Mouse (Mus musculus) spleen, postnatal 10 days (tissue): ENCODE data around the gene Etv4.

Experiments used
- DNase-seq, 2 experiments: peaks; one replicate each; pipeline ENCODE4 v3.0.0; 2021 to 2022; ENCODE audit warnings: low spot score in 2 of 2

Etv4 gene

DNA sequence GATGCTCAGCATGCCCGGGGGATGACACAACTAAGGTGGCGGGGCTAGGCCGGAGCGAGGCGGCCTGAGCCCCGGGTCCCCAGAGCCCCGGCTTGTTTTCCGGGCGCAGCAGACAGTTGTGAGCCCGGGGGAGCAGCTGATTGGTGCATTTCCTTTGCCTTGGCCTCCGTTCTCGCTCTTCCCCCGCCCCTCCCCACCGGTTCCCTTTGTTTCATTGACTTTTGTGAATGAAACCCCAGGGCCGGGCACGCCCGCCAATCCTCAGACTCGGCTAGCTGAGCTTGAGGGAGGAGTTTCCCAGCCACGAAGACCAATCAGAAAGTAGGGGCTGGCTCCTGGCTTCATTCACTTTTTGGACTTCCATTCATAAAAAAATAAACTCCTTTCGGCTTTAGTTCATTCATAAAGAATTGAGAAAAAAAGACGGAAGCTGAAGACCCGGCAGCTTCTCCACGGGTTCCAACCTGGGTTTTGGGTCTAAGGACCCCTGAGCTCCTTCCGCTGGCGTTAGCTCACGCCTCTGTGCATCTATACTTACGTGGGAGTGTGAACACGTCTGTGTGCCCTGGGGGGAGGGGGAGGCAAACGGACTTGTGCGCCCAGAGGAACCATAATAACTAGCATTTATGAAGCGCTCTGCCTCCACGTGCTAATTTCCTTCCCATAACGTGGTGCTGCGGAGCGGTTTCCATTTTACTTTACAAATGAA lies at the start of gene Etv4:
Etv4 (minus strand) TSS at position 229 of the 709 bp plus-strand sequence.
- peak; percentile 42 to 85 for DNase-seq

DNA sequence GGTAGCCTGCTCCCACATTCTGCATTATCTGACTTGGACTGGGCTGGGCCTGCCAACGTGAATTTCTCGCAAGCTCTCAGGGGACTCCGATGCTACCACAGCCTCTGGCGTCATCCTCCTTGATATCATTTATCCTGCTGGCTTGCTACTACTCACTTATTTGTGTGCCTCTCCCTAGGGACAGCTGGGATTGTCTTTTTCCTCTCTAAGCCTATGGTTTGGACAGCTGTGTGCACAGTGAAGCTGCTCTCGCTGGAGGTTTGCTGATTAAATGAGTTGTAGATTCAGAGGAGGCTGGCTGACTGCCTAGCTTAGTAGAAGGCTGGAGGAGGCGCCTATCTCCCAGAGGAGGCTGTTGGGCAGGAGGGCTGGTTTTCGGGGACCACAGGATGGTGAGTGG lies 46.8 kb upstream of the Etv4 start:
- DNase-seq, result no peak

DNA sequence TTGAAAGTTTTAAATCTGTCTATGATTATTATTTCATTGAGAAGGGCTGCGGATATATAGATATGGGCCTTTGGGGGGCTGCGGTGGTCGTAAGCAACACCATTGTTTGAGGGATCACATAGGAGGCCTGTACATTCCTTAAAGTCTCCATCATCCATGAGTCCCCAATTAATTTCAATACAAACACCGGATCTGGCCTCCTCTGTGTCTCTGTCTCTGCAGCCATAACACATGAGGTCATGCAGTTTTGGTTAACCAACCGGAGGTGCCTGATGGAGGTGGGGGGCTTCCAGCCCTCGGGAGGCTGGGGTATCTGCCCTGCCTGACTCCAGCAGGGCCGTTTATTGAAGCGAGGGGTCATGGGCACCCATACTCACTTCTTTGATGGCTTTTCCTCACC lies 45.4 kb upstream of the Etv4 start:
- DNase-seq, result no peak

DNA sequence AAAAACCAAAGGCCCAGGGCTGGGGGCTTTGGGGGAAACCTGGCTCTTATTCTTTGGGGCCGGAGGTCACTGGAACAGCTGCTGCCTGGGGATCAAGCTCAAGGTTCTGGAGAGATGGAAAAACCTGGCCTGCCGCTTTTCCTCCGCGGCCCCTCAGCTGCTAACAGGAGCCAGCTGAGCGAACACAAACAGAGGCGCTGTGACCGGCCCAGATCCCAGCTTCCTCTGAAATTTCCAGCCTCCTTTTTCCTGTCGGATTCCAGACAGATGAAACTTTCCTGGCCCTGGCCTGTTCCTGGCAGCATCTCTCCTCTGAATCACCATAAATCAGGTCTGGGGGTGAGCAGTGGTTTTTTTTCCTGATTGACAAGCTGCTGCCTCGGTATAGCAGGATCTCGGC lies 44.9 kb upstream of the Etv4 start:
- no peak for DNase-seq

DNA sequence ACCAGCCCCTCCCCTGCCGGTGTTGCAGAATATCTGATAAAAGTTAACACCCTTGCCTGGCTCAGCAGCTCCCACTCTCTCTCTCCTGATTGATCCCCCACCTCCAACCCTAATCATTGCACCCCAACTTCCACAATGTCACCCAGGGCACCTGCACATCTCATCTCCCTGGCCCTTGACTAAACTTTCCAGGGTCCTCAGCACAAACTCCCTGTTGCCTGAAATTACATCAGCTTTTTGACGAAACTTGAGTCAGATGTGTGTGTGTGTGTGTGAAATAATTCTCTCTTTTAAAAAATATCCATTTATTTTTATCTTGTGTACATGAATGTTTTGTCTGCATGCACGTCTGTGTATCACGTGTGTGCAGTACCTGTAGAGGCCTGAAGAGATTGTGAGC lies 43.5 kb upstream of the Etv4 start:
- DNase-seq, result no peak

DNA sequence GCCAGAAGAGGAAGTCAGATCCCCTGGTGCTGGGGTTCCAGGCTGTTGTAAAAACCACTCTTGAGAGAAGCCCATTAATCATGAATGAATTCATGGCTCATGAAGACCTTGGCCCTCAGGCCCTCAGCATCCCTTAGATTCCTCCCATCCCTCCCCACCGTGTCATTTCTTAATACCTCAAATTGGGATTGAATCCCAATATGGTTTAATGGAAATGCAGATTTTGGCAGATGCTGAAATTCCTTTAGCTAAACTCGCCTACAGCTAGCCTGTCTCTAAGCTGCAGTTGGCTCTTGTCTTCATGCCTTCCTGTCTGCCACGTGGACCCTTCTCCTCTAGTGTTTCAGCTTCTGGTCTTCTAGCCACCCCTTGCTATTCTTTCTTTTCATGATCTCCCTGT lies 38.0 kb upstream of the Etv4 start:
- no peak for DNase-seq

DNA sequence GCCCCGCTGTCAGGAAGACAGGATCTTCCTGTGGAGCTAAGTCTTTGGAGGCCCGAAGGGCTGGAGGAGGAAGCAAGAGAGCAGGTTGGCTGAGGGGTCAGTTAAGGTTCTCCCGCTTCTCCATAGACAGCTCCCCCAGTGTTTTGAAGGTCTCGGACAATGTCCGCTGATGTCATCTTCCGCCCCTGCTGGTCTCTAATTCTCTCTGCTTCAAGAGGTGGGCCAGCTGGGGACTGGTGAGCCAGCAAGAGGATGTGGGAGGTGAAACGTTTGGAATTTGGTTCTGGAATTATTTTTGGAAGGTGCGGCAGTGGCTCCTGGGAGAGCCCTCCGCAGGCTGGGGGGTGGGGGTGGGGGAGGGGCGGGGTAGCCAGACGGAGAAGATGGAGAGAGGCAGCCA lies 35.7 kb upstream of the Etv4 start:
- DNase-seq, result no peak

DNA sequence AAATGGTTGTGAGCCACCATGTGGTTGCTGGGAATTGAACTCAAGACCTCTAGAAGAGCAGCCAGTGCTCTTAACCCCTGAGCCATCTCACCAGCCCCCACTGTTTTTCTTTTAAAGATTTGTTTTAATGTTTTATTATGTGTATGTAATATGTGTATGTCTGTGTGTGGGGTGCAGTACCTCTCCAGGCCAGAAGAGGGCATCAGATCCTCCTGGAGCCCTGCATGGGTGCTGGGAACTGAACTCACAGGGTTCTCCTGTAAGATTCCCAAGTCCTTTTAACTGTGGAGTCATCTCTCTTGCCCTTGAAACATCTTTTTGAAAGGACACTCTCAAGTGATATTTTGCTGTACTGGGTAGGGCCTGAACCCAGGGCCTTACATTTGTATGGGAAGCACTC lies 34.7 kb upstream of the Etv4 start:
- peak in 1 of 2 experiments; percentile 23 for DNase-seq

DNA sequence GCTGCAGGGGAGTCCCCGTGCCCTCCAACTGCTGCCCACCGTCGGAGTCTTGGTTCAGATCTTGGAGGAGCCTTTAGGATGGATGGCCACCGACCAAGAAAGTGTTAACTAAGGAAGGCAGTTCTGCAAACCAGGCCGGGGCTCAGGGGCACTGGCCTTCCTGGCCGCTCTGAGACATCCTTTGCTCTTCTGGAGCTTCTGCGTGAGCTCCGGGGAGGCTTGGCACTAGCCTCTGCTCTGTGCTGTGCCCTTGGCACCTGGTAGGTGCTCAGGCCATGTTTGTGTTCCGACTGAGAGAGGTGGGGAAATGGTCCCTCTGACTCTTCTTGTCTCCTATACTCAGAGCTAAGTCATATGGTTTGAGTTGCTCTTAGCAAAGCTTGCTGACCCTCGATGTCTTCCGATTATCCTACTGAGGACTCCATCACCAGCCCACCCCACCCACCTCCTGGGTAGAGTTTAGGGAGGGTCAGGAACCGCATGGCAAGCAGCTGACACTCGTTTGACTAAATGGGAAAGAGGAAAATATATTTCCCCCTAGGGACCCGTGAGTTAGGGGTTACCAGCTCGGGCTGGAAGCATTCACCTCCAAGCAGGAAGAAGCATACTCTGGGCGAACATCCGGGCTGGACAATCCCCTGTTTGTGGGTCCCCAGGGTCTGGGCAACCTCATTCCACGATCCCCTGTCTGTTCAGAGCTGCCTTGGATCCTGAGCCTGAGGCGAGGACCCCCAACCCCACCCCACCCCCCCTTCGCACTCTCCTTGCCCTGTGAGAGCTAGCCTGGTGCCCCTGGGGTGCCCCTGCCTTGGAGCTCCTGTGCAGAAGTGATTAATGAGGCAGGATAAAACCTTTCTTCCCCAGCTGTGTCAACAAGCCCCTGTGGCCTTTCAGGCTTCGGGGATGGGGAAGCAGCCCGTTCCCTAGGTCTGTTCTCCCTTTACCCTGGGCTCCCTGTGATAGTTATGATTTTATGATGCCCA lies 30.2 kb upstream of the Etv4 start:
- no peak for DNase-seq

DNA sequence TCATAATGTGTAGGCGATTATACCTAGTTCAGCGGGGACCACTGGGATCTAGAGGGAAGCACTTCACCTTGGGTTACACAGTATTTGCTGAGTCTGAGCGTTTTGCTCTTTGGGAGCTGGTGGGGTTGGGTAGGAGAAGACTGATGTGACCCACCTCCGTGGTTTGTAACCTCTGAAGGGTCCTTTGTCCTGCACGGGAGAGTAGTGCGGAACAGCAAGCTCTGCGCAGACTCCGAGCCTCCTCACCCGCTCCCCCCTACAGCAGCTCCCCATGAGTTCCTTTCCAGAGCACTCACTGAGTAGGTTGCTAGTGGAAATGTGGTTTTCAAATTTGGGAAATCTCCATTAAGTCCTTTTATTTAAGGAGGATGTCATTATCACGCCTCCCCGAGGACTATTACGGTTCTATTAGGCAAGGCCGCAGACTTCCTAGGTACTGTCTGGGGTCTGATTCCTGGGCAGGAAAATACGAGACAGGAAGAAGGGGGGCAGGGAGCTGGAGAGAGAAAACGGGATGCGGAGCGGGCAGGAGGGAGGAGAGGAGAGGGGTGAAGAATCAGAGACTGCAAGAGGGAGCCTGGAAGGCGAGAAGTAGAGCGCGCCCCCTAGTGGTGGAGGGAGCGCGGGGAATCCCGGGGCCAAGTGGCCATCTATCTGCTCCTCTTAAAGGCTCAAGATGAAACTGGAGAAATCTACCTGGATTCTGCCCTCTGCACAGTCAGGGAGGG lies 29.4 kb upstream of the Etv4 start:
- DNase-seq, result peak; percentile 67 to 86

DNA sequence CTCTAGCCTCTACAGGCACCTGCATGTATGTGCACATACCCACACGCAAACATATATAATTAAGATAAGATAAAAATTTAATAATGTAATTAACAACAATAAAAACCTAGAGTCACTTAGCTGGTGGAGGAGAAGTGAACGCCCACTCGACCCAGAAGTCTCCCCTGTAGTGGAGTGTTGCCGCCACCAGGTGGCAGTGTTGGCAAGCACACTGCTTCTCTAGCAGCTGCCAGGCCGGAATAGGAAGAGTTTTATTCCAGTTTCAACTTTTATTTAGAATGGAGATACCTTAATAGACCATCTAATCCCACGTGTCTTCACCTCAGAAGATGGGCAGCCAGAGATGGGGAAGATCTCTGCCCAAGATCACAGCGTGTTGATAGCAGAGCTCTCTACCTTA lies 28.1 kb upstream of the Etv4 start:
- peak; percentile 65 to 82 for DNase-seq

DNA sequence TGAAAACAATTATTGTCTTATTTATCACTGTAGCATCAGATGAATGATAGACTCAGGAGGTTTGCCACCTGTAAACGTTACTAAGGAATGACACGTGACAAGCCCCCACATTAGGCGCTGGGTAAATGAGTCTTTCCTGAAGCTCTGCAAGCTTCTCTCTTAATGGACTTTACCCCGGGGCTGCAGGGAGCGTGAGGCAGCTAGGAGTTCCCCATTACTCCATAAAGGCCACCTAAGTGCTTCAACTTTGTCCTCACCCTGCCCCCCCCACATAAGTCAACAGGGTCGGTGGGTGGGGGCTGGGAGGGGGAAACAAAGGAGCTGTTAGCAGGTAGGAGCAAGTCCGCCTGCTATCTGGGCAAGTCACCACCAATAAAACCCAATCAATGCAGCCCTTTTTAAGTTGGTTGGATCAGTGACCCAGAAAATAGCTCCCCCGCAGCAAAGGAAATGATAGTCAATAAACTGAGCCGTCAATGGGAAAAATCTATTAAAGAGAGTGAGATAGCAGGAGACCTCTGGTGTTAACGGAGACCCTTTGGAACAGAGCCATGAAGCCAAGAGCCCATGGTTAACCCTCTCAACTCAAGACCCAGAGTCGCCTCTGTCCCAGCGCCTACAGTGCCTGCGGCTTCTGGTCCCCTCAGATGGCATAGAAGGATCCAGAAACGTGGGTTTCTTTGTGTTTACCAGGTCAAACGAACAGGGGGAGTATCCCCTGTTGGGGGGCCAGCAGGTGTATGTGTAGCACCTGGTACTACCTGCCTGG lies 24.1 kb upstream of the Etv4 start:
- no peak for DNase-seq

DNA sequence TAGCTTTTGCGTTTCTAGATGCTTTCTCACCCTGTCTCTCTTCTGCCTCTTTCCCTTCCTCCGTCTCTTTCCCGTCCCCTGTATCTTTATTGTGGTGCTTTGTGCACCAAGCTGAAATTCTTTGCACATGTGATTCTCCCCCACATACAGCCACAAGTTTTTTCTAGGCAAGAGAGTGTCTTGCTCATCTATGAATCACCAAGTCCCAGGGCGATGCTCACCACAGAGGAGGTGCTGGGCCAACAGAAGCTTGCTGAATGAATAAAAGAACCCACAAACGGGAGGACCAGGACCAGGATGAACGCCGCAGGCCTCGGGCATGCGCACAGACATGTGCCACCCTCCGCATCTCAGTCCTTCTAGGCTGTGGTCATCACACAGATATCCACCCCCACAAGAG lies 22.1 kb upstream of the Etv4 start:
- no peak for DNase-seq

DNA sequence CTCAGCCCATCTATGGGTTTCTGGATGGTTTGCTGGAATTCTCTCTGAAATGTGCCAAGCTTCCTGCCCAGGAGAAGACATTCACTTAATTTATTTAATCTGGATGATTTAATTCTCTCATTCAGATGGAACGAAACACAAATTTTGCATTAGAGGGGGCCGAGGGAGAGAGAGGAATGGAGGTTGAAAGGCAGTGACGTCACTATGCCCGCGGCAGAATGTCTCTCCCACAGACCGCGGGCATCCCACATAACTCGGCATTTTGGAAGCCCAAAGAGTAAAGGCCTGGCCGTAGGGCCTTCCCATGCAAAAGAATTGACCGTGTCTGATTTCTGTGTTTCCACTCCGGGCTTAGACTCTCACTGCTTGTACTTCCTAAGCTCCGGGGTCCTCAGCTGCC lies 21.6 kb upstream of the Etv4 start:
- DNase-seq, result no peak

DNA sequence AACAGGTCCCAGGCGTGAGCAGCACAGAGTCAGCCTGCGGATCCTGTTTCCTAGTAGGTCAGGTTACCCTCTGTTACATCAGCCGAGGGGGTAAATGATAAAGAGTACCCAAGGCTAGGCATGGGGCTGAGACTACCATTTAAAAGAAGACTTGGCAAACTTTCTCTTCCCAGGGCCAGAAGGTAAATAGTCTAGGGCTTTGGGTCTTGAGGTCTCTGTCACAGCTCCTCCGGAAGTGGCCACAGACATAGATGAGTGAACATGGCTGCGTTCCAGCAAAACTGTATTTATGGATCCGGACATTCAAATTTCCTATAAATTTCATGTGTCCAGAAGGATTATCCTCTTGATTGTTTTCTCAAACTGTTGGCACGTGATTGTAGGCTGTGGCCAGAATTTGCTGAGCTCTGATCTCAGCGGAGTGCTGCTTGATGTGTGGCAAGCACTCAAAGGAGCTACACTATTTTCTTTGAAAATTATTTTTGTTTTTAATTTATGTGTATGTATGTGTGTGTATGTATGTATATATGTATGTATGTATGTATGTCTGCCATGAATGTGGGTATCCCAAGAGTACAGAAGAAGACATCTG lies 20.0 kb upstream of the Etv4 start:
- no peak for DNase-seq

DNA sequence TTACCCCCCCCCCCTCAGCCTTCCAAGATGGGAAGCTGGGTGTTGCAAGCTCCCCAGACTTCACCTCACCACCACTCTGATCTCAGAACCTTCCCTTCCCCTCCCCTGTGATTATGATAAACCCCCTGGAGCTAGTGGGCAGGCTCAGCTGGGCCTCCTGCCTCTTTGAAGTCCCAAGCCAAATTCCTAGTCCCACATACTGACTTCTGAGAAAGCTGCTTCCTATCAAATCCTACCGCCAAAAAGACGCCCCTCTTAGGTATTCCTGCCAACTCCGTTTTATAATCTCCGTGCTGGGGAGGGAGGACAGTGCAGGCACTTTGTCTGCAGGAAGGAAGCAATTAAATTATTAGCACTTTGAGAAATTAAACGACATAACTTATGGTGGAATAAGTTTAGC lies 16.2 kb upstream of the Etv4 start:
- no peak for DNase-seq

DNA sequence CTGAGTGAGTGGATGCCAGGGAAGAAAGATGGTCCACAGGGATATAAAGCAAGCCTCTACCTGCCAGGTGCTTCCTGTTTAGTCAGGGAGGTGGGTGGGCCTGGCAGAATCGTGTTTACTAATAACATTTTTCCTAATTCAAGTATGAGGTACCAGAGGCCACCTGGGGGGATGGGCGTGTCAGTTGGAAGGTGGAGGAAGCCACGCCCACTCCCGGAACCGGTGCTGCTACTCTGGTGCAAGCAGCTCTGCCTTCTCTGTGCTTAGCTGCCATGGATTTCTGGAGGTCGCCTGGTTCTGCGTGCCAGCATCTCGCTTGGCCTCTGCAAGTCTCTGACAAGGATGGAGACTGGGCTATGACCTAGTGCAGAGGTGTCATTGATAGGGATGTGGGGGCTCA lies 12.9 kb upstream of the Etv4 start:
- no peak for DNase-seq

DNA sequence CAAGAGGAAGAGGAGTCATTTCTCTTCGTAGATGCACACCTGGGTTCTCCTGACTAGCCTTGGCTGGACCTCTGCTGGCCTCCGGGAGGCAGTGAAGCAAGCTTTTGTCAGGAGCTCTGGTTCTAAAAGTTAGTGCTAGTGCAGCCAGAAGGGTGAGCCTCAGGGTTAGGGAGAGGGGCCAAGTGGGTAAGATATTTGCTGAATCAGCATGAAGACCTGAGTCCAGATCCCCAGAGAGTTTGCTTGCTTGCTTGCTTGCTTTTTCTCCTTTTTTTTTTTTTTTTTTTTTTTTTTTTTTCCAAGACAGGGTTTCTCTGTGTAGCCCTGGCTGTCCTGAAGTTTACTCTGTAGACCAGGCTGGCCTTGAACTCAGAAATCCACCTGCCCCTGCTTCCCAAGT lies 12.2 kb upstream of the Etv4 start:
- no peak for DNase-seq

DNA sequence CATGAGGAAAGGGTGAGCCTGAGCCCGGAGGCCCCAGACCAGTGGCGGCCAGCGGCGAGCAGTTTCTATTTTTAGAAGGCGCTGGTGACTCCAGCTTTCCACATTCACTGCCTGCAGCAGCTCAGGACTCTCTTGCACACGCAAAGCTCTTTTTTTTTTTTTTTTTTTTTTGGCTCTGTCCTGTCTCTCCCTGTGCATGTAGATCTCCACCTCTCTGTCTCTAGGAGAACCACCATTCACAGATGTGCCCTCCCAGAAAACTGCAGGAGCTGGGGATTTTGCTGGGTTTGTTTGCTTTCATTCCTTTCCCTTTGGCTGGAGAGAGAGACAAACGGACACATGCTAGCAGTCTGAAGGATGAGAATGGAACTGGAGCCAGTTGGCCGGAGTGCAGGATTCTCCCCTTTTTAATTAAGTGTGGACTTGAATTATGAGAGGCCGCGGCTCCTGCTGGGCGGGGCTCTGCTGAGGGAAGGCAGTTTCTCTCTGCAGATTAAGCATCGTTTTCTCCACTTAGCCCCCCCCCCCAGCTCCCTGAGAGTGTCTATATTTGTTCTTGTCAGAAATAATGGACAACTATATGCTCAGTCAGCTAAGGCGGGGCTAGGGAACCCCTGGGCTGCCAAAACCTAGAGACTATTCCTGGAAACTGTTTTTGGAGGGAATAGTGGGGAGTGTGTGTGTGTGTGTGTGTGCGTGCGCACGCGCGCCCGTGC lies 5.8 kb upstream of the Etv4 start:
- DNase-seq, result no peak

DNA sequence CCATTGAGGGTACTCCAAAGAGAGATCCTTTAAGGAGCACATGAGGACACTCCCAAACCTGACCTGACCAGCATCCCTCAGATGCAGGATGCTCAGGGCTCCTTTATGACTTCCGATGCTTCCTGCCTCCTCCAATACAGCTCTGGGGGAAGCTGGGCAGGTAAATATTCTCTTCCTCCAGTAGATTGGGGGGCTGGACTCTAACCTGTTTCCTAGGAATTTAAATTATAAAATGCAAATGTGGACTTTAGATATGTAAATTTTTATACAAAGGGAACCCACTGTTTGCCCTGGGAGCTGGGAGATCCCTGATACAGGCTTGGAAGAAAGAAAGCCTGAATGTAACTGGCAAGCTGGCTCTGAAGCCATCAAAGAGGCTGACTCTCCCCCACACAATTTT lies 2.3 kb upstream of the Etv4 start:
- DNase-seq, result no peak

DNA sequence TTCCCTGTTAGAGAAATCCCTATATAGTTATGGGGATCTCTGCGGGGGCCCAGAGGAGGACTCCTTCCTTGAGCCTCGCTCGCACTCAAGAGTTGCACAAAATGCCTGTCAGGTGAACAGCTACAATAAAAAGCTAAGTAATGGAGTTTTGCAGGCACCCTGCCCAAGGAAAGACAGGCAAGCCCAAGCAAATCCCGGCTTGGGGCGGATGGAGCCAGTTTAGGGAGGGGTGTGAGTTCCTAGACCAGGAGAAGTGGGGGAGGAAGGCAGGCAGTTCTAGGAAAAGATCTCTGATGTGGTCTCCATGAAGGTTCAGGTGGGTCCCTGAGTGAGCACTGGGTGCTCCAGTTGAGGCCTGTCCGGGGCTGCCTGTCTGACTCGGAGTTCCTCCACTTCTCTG lies 1.5 kb upstream of the Etv4 start:
- DNase-seq, result no peak
